Mouse (Mus musculus): ENCODE data around the gene Gm47289. TPM values are rescaled to one million over a fixed set of nuclear protein-coding genes. Genes with fewer than 3 reads are reported as not detected.

The Gm47289 gene
- total and polyA plus RNA-seq, 2 experiments from 2014 or later = not detected

DNA sequence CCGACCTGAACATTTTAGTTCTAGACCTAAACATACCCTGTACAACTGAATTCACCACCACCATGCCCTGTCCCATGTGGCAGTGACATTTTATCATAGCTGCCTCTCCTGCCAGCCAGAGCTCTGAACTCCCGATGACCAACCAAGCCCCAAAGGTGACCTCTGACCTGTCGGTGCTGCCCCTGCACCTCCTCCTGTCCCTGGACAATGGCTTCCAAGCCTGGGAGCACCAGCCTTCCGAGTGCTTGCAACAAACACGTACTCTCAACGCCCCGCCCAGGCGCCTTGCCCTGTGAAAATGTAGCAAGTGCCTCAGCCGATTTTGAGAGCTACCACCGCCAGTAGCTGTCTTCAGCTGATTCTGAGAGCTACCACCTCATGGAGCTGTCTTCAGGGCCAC is 13.8 kb upstream of the Gm47289 start:
- H3K27me3 ChIP-seq (ENCODE audit: insufficient read depth, low read length) = no peaks in the 10 kb centered on the region
- no peaks in the 10 kb centered on the region for H3K36me3 ChIP-seq (ENCODE audit: insufficient read depth, low read length)
- H3K4me2 ChIP-seq (ENCODE audit: low read depth, low read length) = no peak overlapping the region
- 0 out of 2 replicates have a peak overlapping the region, but pooled peaks have one; percentile 20 for H3K27ac ChIP-seq
- DNase-seq (ENCODE audit: low spot score) (no peak), ATAC-seq (no peak)
- no peak overlapping the region for H3K9ac ChIP-seq (replicated peaks; ENCODE audit: low read length)
- H3K4me1 ChIP-seq (ENCODE audit: insufficient read depth, low read length) = no peaks in the 10 kb centered on the region
- H3K4me3 ChIP-seq (ENCODE audit: low read length) = no peak overlapping the region
- H3K9me3 ChIP-seq (ENCODE audit: low read length) = no peaks in the 10 kb centered on the region
- 43% methylated on average over 10 of the region's 10 CpGs for WGBS
- no peak for TF ChIP-seq CTCF (IDR thresholded peaks at IDR 0.05; ENCODE audit: low read depth)

DNA sequence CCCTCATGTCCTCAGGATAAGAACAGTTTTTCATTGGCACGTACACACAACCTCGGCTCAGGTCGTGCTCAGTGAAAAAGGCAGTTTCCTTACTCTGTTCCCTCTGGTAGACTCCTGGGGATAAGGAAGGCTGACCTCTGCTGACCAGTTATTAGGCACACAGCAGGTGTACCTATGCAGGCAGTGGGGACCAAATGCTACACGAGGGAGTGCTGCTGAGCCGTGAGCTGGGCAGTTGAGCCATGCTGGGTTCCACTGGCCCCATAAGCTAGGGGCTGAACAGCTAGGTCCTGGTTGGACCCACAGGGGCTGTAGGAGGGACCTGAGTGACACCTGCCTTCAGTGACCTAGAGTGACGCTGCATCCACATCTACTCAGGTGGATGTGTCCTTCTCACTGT is 13.3 kb upstream of the Gm47289 start:
- Histone ChIP-seq H3K27ac (no peak overlapping the region), H3K9ac (replicated peaks; ENCODE audit: low read length) (no peak overlapping the region), H3K4me1 (ENCODE audit: insufficient read depth, low read length) (no peaks in the 10 kb centered on the region), H3K9me3 (ENCODE audit: low read length) (no peaks in the 10 kb centered on the region), H3K27me3 (ENCODE audit: insufficient read depth, low read length) (no peaks in the 10 kb centered on the region), H3K36me3 (ENCODE audit: insufficient read depth, low read length) (no peaks in the 10 kb centered on the region), H3K4me3 (ENCODE audit: low read length) (no peak overlapping the region), H3K4me2 (ENCODE audit: low read depth, low read length) (no peak overlapping the region)
- DNase-seq (ENCODE audit: low spot score) = no peak
- ATAC-seq = no peak
- TF ChIP-seq CTCF (IDR thresholded peaks at IDR 0.05; ENCODE audit: low read depth) = no peak
- 59% methylated on average over 6 of the region's 6 CpGs for WGBS

DNA sequence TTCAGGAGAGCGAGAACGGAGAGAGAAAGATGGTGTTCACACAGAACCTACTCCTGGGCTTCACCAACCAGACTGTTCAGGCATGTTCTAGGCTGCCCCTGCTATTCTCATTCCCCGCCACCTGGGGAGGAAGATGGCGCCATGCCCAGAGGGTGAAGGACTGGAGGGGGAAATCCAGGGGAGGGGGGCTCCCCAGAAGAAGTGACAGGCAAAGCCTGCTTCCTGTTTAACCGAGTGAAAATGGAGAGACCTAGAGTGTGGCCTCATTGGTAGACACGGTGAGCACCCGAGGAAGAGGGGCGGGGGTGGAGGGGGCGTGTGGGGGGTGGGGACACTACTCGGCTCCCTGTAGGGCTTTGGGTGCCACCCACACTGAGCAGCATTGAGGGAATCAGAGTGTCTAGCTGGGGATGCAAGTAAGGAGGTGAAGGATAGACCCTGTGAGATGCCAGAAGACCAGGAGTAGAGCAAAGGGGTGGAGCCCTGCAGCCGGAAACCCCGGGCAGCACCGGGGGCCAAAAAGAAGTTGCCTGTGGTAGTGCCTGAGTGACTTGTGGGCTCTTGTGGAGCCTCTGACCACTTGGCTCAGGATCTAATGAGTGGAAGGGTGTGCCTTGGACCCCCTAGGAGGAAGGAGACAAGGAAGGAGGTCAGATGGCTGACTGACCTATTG is 12.7 kb upstream of the Gm47289 start:
- no peak overlapping the region for H3K4me3 ChIP-seq (ENCODE audit: low read length)
- H3K9me3 ChIP-seq (ENCODE audit: low read length) = no peaks in the 10 kb centered on the region
- no peak overlapping the region for H3K4me2 ChIP-seq (ENCODE audit: low read depth, low read length)
- H3K27ac ChIP-seq = no peak overlapping the region
- no peaks in the 10 kb centered on the region for H3K27me3 ChIP-seq (ENCODE audit: insufficient read depth, low read length)
- no peaks in the 10 kb centered on the region for H3K36me3 ChIP-seq (ENCODE audit: insufficient read depth, low read length)
- ATAC-seq = no peak
- no peak for TF ChIP-seq CTCF (IDR thresholded peaks at IDR 0.05; ENCODE audit: low read depth)
- WGBS = 75% methylated on average over 13 of the region's 13 CpGs
- no peaks in the 10 kb centered on the region for H3K4me1 ChIP-seq (ENCODE audit: insufficient read depth, low read length)
- no peak for DNase-seq (ENCODE audit: low spot score)
- no peak overlapping the region for H3K9ac ChIP-seq (replicated peaks; ENCODE audit: low read length)

DNA sequence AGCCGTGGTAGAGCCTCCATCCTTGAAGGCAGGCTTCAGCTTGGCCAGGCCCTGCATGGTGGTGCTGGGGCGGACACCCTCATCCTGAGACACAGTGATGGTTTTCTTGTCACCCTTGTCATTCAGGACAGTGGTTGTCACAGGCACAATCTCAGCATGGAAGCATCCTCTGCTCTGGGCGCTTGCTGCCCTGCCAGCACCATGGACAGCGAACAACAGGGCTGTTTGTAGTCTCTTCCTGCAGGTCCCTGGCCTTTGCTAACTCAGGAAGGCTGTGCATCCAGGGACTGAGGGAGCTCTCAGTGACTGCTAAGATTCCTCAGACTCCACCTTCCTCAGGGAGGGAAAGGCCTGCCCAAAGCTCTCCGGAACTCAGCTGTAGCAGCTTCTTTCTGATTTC is 9.4 kb upstream of the Gm47289 start:
- Histone ChIP-seq H3K27me3 (ENCODE audit: insufficient read depth, low read length) (no peaks in the 10 kb centered on the region), H3K4me1 (ENCODE audit: insufficient read depth, low read length) (no peaks in the 10 kb centered on the region), H3K27ac (no peak overlapping the region), H3K9ac (replicated peaks; ENCODE audit: low read length) (no peak overlapping the region), H3K4me2 (ENCODE audit: low read depth, low read length) (no peak overlapping the region), H3K4me3 (ENCODE audit: low read length) (no peak overlapping the region), H3K36me3 (ENCODE audit: insufficient read depth, low read length) (no peaks in the 10 kb centered on the region), H3K9me3 (ENCODE audit: low read length) (no peaks in the 10 kb centered on the region)
- no peak for TF ChIP-seq CTCF (IDR thresholded peaks at IDR 0.05; ENCODE audit: low read depth)
- peak; percentile 47 for DNase-seq (ENCODE audit: low spot score)
- 36% methylated on average over 5 of the region's 5 CpGs for WGBS
- no peak for ATAC-seq

DNA sequence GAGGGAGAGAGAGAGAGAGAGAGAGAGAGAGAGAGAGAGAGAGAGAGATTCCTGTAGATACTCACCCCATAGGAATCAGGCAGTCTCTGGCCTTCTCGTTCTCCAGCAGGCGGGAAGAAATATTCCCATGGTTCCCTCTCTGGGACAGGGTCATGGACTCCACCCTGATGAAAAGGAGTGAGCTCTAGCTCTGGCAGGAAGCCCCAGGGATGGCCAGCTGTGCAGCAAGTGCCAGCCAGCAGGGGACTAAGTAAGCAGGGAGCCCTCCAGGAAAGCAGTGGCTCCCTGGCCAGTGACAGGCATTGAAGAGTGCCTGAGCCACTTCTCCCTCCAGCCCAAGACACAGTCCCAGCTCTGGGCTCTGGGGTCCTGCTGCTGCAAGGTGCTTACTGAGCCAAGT is 7.2 kb upstream of the Gm47289 start:
- H3K9me3 ChIP-seq (ENCODE audit: low read length) = no peaks in the 10 kb centered on the region
- no peak overlapping the region for H3K27ac ChIP-seq
- no peak overlapping the region for H3K4me3 ChIP-seq (ENCODE audit: low read length)
- ATAC-seq = no peak
- DNase-seq (ENCODE audit: low spot score) = no peak
- no peaks in the 10 kb centered on the region for H3K4me1 ChIP-seq (ENCODE audit: insufficient read depth, low read length)
- H3K4me2 ChIP-seq (ENCODE audit: low read depth, low read length) = no peak overlapping the region
- 41% methylated on average over 2 of the region's 2 CpGs for WGBS
- no peak for TF ChIP-seq CTCF (IDR thresholded peaks at IDR 0.05; ENCODE audit: low read depth)
- H3K9ac ChIP-seq (replicated peaks; ENCODE audit: low read length) = no peak overlapping the region
- no peaks in the 10 kb centered on the region for H3K36me3 ChIP-seq (ENCODE audit: insufficient read depth, low read length)
- H3K27me3 ChIP-seq (ENCODE audit: insufficient read depth, low read length) = no peaks in the 10 kb centered on the region

DNA sequence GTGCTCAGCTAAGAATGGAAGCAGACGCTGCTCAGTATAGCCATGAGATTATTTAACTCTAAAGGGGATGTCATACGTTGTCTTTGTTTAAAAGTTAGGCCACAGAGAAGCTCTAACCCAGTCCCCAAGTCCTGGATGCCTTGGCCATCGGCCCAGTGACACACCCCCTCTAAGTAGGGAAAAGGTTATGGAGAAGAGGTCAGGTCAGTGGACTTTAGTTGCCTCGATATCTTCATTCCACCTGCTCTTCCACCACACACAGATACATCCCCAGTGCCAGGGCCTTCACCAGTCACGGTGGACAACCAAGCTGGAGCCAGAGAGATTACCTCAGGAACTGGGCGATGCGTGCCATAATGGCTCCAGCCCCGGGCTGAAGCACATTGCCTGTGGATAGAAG is 3.5 kb upstream of the Gm47289 start:
- no peaks in the 10 kb centered on the region for H3K4me1 ChIP-seq (ENCODE audit: insufficient read depth, low read length)
- no peak overlapping the region for H3K4me3 ChIP-seq (ENCODE audit: low read length)
- no peak overlapping the region for H3K27ac ChIP-seq
- DNase-seq (ENCODE audit: low spot score) (no peak), ATAC-seq (no peak)
- no peak overlapping the region for H3K4me2 ChIP-seq (ENCODE audit: low read depth, low read length)
- H3K9me3 ChIP-seq (ENCODE audit: low read length) = no peaks in the 10 kb centered on the region
- no peak for TF ChIP-seq CTCF (IDR thresholded peaks at IDR 0.05; ENCODE audit: low read depth)
- no peak overlapping the region for H3K9ac ChIP-seq (replicated peaks; ENCODE audit: low read length)
- 80% methylated on average over 8 of the region's 8 CpGs for WGBS
- H3K27me3 ChIP-seq (ENCODE audit: insufficient read depth, low read length) = no peaks in the 10 kb centered on the region
- H3K36me3 ChIP-seq (ENCODE audit: insufficient read depth, low read length) = no peaks in the 10 kb centered on the region

DNA sequence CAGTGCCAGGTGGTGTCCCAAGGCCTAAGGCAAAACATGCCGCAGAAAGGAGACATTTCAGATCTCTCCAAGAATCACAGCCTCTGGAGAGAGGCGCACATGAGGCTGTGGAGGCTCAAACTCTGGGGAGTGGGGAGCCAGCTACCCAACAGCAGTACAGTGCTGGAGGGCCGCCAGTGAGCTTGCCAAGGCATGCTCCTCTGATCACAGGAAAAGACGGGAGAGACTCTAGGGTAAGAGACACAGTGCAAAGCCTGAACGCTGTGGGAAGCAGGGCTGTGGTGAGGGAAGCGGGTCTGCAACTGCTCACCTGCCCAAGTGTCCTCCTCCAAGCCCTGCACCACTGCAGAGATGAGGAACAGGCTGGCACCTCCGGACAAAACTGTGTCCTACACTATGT is 3.1 kb upstream of the Gm47289 start:
- H3K4me2 ChIP-seq (ENCODE audit: low read depth, low read length) = no peak overlapping the region
- H3K4me3 ChIP-seq (ENCODE audit: low read length) = no peak overlapping the region
- no peak overlapping the region for H3K9ac ChIP-seq (replicated peaks; ENCODE audit: low read length)
- H3K27ac ChIP-seq = no peak overlapping the region
- DNase-seq (ENCODE audit: low spot score) (peak; percentile 6), ATAC-seq (no peak)
- H3K9me3 ChIP-seq (ENCODE audit: low read length) = no peaks in the 10 kb centered on the region
- no peaks in the 10 kb centered on the region for H3K36me3 ChIP-seq (ENCODE audit: insufficient read depth, low read length)
- H3K4me1 ChIP-seq (ENCODE audit: insufficient read depth, low read length) = no peaks in the 10 kb centered on the region
- no peaks in the 10 kb centered on the region for H3K27me3 ChIP-seq (ENCODE audit: insufficient read depth, low read length)
- TF ChIP-seq CTCF (IDR thresholded peaks at IDR 0.05; ENCODE audit: low read depth) = no peak
- 61% methylated on average over 7 of the region's 7 CpGs for WGBS

All from hindbrain, postnatal 0 days (tissue).